Mouse (Mus musculus) limb, embryonic 14.5 days (tissue): ENCODE results near the gene Nlrp4f. TPM values are rescaled to one million over a fixed set of nuclear protein-coding genes. Genes with fewer than 3 reads are reported as not detected.

Experiments used
- ATAC-seq: fragments of 200-750 bp; cut with Nextera tagmentation; 2 replicates; pipeline ENCODE4 v1.8.0; 2017; ENCODE audit warnings: low read depth, moderate number of reproducible peaks, moderate TSS enrichment; ENCODE audit not compliant: low FRiP score
- DNase-seq: peaks from one replicate; pipeline ENCODE4 v3.0.0-alpha.2; 2015; ENCODE audit warnings: low spot score
- H3K27ac ChIP-seq: fragments of 300-500 bp; sonication (generic); replicated peaks from 2 replicates; pipeline ENCODE4 v1.5.1; 2014; ENCODE audit warnings: low read depth, mild to moderate bottlenecking, low read length, moderate library complexity, mixed read lengths
- H3K27me3 ChIP-seq: fragments of 300-500 bp; sonication (generic); 2 replicates; pipeline ENCODE4 v1.6.1; 2014; ENCODE audit warnings: low read length, mixed read lengths; ENCODE audit not compliant: control insufficient read depth, insufficient read depth
- H3K36me3 ChIP-seq: fragments of 300-500 bp; sonication (generic); 2 replicates; pipeline ENCODE4 v1.6.1; 2014; ENCODE audit warnings: mild to moderate bottlenecking, low read length, moderate library complexity, mixed read lengths; ENCODE audit not compliant: control insufficient read depth, insufficient read depth
- H3K4me1 ChIP-seq: fragments of 300-500 bp; sonication (generic); 2 replicates; pipeline ENCODE4 v1.6.1; 2014; ENCODE audit warnings: antibody characterized with exemption, low read length, mixed read lengths; ENCODE audit not compliant: control insufficient read depth, insufficient read depth
- H3K4me2 ChIP-seq: fragments of 300-500 bp; sonication (generic); replicated peaks from 2 replicates; pipeline ENCODE4 v1.6.1; 2014; ENCODE audit warnings: low read depth, mild to moderate bottlenecking, low read length, moderate library complexity; ENCODE audit not compliant: severe bottlenecking
- H3K4me3 ChIP-seq: fragments of 300-500 bp; sonication (generic); replicated peaks from 2 replicates; pipeline ENCODE4 v1.5.1; 2014; ENCODE audit warnings: low read length
- H3K9ac ChIP-seq: fragments of 300-500 bp; sonication (generic); 2 replicates; pipeline ENCODE4 v1.6.1; 2014; ENCODE audit warnings: mild to moderate bottlenecking, low read depth, low read length, moderate library complexity; ENCODE audit not compliant: severe bottlenecking
- H3K9me3 ChIP-seq: fragments of 300-500 bp; sonication (generic); 2 replicates; pipeline ENCODE4 v1.6.1; 2016; ENCODE audit warnings: low read length; ENCODE audit not compliant: control insufficient read depth
- POLR2A ChIP-seq: fragments of 200-500 bp; IDR thresholded peaks from 2 replicates; pipeline ENCODE4 v1.8.0; 2012; ENCODE audit warnings: inconsistent platforms, mild to moderate bottlenecking, moderate library complexity, borderline replicate concordance; ENCODE audit not compliant: insufficient read depth, insufficient read length; ENCODE audit errors: extremely low read depth
- WGBS: fragments of 180-500 bp; shearing (Covaris S2); extraction: QIAGEN DNeasy Blood & Tissue Kit; methylation state at CpG from one replicate; pipeline ENCODE4 v1.1.7; 2014; 5-methylcytosine and 5-hydroxymethylcytosine counted together
- polyA plus RNA-seq, 2 experiments: library from polyadenylated mRNA; depleted of rRNA in 1 of 2; stranded (reverse) in 1 of 2; unstranded in 1 of 2; fragments of >200 nt; fragmentation: Nextera tagmentation in 1 of 2; extraction: Ambion mirVana in 1 of 2; gene quantifications; 2 replicates each; pipeline versions ENCODE4 v1.2.1 to v1.2.3; 2012 to 2014

The Nlrp4f gene
- polyA plus RNA-seq, 2 experiments, result not detected

DNA sequence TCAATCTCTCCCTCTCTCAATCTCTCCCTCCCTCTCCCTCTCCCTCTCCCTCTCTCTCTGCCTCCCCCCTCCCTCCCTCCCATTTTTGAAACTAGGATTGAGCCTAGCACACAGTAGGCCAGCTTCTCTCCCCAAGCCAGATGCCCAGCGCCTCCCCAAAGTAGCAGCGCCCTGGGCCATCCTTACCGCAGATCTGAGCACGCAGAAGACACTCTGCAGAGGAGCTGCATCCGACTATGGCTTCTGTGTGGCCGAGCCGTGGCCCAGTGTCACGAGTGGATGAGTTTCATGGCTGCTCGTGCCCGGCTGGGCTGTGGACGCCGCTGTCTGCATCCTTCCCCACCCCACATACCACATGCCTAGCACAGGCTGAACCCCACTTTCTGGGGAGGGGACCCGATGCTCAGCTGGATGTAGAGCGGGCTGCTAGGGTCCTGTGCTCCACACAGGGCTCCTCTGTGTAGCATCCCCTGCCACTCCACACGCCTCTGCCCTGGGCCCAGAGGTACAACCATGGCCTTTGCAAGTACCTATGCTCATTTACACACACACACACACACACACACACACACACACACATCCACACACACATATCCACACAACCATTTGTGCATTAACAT is 29.2 kb downstream of the Nlrp4f start:
- ATAC-seq, result no peak
- H3K4me1 ChIP-seq, result no peaks in the 10 kb centered on the region
- WGBS, result 53% methylated on average over 15 of the region's 15 CpGs
- H3K9me3 ChIP-seq, result no peaks in the 10 kb centered on the region
- H3K4me2 ChIP-seq, result no peak overlapping the region
- no peak for TF ChIP-seq POLR2A
- no peak overlapping the region for H3K4me3 ChIP-seq
- no peak overlapping the region for H3K9ac ChIP-seq
- DNase-seq, result no peak
- no peak overlapping the region for H3K27ac ChIP-seq
- no peaks in the 10 kb centered on the region for H3K27me3 ChIP-seq
- no peaks in the 10 kb centered on the region for H3K36me3 ChIP-seq

DNA sequence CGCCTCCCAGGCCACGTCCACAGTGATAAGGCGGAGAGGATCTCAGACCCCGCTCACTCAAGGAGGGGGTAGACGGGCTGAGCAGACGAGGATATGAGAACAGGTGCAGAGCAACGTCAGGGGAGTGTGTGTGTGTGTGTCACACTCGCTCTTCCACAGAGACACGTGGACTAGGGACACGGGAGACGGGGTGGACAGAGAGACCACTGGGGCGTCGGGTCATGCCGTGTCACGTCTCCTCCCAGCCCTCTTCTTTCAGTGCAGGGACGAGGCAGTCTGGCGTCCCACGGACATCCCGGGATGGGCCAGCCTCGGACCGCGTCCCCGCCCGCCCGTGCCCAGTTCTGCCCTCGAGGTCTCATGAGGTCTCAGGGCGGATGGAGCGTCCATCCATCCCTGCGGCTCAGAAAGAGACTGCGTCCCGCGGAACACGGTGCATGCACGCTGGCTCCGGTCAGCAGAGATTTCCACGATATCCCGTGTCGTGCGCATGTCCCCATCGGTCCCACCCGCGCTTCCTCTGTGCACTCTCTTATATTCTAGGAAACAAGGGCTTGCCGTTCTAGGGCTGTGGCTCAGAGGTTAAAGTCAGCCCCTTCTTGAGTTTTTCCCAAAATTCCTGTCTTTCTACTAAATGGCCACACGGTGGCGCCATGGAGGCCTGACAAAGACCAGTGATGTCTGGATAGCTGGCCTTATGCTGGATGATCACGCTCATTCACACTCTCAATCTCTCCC is 29.9 kb downstream of the Nlrp4f start:
- H3K9ac ChIP-seq, result peak overlapping the region; percentile 8; the same call in 1 of the 2 replicates
- H3K4me2 ChIP-seq, result peak overlapping the region; percentile 36
- H3K9me3 ChIP-seq, result no peaks in the 10 kb centered on the region
- H3K4me3 ChIP-seq, result peak overlapping the region; percentile 7
- ATAC-seq (no peak; the same call in 1 of the 2 replicates), DNase-seq (peak; percentile 44)
- no peak overlapping the region for H3K27ac ChIP-seq
- H3K27me3 ChIP-seq, result no peaks in the 10 kb centered on the region
- no peaks in the 10 kb centered on the region for H3K36me3 ChIP-seq
- no peak for TF ChIP-seq POLR2A
- no peaks in the 10 kb centered on the region for H3K4me1 ChIP-seq
- 23% methylated on average over 46 of the region's 46 CpGs for WGBS

DNA sequence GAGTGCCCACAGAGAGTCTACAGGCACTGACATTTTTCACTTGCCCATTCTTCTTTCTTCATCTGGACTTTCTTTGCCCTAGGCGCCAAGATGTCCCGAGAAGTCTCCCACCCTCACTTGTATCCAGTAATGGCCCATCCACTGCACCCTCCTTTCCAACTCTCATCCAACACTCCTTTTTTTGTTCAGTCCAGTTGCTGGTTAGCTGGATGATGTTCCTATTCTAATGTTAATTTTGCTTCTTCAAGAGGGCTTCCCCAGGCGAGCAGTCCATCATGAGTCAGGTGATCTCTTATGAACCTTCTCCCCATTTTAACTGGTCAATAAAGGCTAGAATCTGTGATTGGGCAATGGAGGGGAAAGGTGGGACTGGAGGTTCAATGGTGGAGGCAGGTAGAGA is 31.7 kb downstream of the Nlrp4f start:
- WGBS, result 81% methylated on average over 3 of the region's 3 CpGs
- Histone ChIP-seq H3K27me3 (no peaks in the 10 kb centered on the region), H3K36me3 (no peaks in the 10 kb centered on the region), H3K4me1 (no peaks in the 10 kb centered on the region), H3K9me3 (no peaks in the 10 kb centered on the region), H3K4me2 (no peak overlapping the region), H3K4me3 (no peak overlapping the region), H3K27ac (no peak overlapping the region), H3K9ac (no peak overlapping the region)
- TF ChIP-seq POLR2A, result no peak
- ATAC-seq (no peak), DNase-seq (no peak)

DNA sequence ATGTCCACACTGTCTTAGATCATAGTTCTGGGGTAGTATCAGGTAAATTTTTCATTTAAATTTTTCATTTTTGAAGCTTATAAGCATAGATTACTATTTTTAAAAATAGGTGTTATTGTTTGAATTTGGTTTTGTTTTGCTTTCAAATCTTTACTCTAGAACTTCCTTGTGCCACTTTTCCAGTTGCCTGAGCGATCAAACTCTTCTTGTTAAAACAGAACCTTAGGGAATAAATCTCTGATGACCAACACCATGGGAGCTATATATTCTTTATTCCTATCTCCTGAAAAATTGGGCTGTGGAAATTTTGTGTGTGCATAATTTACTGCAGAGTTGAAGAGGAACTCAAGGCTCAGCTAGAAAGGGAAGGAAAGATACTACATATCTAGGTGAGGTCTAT is 55.8 kb downstream of the Nlrp4f start, which contains the start of gene Olfr466:
Gene Olfr466 (plus strand): TSS at position 301 of the 400 bp plus-strand sequence.
- Histone ChIP-seq H3K4me3 (no peak within 1 kb of the TSS), H3K36me3 (no peaks in the 10 kb centered on the region), H3K4me2 (no peak within 1 kb of the TSS), H3K9me3 (no peaks in the 10 kb centered on the region), H3K27me3 (no peaks in the 10 kb centered on the region), H3K4me1 (no peaks in the 10 kb centered on the region), H3K27ac (no peak within 1 kb of the TSS), H3K9ac (no peak within 1 kb of the TSS)
- TF ChIP-seq POLR2A, result no peak
- no peak for DNase-seq
- WGBS, result 73% methylated on average over 1 of the region's 1 CpGs
- no peak for ATAC-seq

DNA sequence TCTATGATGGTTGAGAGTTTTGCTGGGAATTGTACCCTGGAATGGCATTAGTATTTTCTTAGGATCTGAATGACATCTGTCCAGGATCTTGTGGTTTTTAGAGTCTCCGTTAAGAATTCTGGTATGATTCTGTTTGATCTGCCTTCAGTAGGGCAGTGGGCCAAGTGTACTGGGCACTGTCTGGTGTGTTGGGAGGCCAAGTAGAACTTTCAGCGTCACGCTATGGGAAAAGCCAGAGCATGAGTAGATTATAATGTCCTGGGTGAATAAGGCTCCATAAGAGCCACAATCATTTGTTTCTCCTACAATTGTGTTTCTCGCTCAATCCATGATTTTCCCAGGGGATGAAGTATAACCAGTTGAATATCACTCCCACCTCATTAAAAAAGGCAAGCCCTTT is 68.0 kb downstream of the Nlrp4f start, which contains the start of gene Olfr465-ps1:
Gene Olfr465-ps1 (plus strand): TSS at position 301 of the 400 bp plus-strand sequence.
- no peak for DNase-seq
- Histone ChIP-seq H3K9me3 (no peaks in the 10 kb centered on the region), H3K4me2 (no peak within 1 kb of the TSS), H3K4me1 (no peaks in the 10 kb centered on the region), H3K36me3 (no peaks in the 10 kb centered on the region), H3K9ac (no peak within 1 kb of the TSS), H3K4me3 (no peak within 1 kb of the TSS), H3K27me3 (no peaks in the 10 kb centered on the region), H3K27ac (no peak within 1 kb of the TSS)
- WGBS, result 84% methylated on average over 4 of the region's 4 CpGs
- no peak for TF ChIP-seq POLR2A
- no peak for ATAC-seq

Other genes with a start within 250 kb of the Nlrp4f start
- gene Spata31d1c, start 172.9 kb downstream of the Nlrp4f start, polyA plus RNA-seq (2012; rRNA removed), result not detected in 2 replicates
- not detected in 2 replicates for gene Spata31d1c, start 172.9 kb downstream of the Nlrp4f start, polyA plus RNA-seq (2014; fragmentation: Nextera tagmentation; extraction: Ambion mirVana)
- gene Prss47, start 153.2 kb downstream of the Nlrp4f start, polyA plus RNA-seq (2012; rRNA removed), result not detected in 2 replicates
- not detected in 2 replicates for gene Prss47, start 153.2 kb downstream of the Nlrp4f start, polyA plus RNA-seq (2014; fragmentation: Nextera tagmentation; extraction: Ambion mirVana)
- gene Mfsd14b, start 93.0 kb downstream of the Nlrp4f start, polyA plus RNA-seq (2012; rRNA removed), result 31.1 and 35.5 TPM in 2 replicates
- 70.6 and 73.9 TPM in 2 replicates for gene Mfsd14b, start 93.0 kb downstream of the Nlrp4f start, polyA plus RNA-seq (2014; fragmentation: Nextera tagmentation; extraction: Ambion mirVana)
- gene Olfr465-ps1, start 67.9 kb downstream of the Nlrp4f start, polyA plus RNA-seq (2012; rRNA removed), result not detected in 2 replicates
- not detected in 2 replicates for gene Olfr465-ps1, start 67.9 kb downstream of the Nlrp4f start, polyA plus RNA-seq (2014; fragmentation: Nextera tagmentation; extraction: Ambion mirVana)
- gene Olfr466, start 55.7 kb downstream of the Nlrp4f start, polyA plus RNA-seq (2012; rRNA removed), result not detected in 2 replicates
- gene Olfr466, start 55.7 kb downstream of the Nlrp4f start, polyA plus RNA-seq (2014; fragmentation: Nextera tagmentation; extraction: Ambion mirVana), result not detected in 2 replicates
- gene Gm10775, start 53.6 kb upstream of the Nlrp4f start, polyA plus RNA-seq (2012; rRNA removed), result 0.14 TPM in 1 of 2 replicates, not detected in the other
- not detected in 2 replicates for gene Gm10775, start 53.6 kb upstream of the Nlrp4f start, polyA plus RNA-seq (2014; fragmentation: Nextera tagmentation; extraction: Ambion mirVana)
- gene Zfp369, start 72.8 kb upstream of the Nlrp4f start, polyA plus RNA-seq (2012; rRNA removed), result 41.3 and 57.5 TPM in 2 replicates
- 18.4 and 22.9 TPM in 2 replicates for gene Zfp369, start 72.8 kb upstream of the Nlrp4f start, polyA plus RNA-seq (2014; fragmentation: Nextera tagmentation; extraction: Ambion mirVana)